Mouse (Mus musculus) heart, postnatal 36 days (tissue): ENCODE data around the gene Csf2ra. TPM values are rescaled to one million over a fixed set of nuclear protein-coding genes. Genes with fewer than 3 reads are reported as not detected.
"Not testable (repeated sequence)": the region's sequence is repeated elsewhere in the genome, so short reads cannot be mapped to it uniquely, and the experiment has no call there.

Source experiments
- DNase-seq, 2 experiments: peaks; one replicate each; pipeline ENCODE4 v3.0.0; 2021 to 2022
- intact Hi-C: fragments of 180-260 bp; cut with DNase I; formaldehyde crosslinking; loops from one replicate; pipeline ENCODE4 v1.15.1; 2025
- total RNA-seq, 2 experiments: library from RNA; stranded (reverse); gene quantifications; 2 replicates each; pipeline ENCODE4 v1.2.3; 2021

Csf2ra gene
- total RNA-seq, 2 experiments from 2014 or later, result 6.7 to 8.1 TPM

DNA sequence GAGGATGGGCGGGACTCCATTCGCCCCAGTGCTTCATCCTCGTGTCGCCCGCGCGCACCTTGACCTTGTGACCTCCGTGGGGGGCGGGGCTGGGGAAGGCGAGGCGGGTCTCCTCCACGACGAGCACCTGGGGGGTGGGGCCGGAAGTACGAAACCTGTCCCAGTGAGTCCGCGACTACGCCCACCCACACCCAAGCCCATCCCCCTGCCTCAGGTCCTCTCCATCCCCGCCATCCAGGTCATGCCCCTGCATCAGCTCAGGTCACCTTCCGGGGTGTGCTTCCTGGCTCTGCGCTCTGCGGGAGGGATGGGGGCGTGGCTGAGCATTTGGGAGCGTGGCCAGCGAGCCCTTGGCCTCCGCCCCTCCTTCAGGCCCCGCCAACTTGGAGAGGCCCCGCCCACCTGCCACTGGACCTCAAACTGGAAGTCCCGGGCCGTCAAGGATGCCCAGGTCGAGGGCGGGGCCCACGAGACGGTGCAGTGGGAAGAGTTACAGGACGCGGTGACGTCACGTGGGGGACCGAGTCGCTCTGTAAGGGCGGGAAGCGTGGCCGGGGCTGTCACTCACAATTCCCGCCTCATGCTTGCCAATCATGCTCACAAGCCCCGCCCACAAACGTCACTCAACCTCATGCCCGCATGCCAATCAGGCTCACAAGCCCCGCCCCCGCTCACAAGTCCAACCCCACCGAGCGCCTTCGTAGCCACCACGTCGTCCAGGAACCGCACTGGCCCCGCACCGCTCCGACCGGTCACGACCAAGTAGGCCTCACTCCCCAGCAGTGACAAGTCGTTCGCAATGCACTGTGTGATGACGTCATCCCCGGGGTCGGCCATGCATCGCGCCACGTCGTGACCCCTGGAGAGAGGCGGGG lies 2.5 kb downstream of the Csf2ra start:
- intact Hi-C loops, result no loop called here
- DNase-seq, result peak in 1 of 2 experiments; percentile 22

DNA sequence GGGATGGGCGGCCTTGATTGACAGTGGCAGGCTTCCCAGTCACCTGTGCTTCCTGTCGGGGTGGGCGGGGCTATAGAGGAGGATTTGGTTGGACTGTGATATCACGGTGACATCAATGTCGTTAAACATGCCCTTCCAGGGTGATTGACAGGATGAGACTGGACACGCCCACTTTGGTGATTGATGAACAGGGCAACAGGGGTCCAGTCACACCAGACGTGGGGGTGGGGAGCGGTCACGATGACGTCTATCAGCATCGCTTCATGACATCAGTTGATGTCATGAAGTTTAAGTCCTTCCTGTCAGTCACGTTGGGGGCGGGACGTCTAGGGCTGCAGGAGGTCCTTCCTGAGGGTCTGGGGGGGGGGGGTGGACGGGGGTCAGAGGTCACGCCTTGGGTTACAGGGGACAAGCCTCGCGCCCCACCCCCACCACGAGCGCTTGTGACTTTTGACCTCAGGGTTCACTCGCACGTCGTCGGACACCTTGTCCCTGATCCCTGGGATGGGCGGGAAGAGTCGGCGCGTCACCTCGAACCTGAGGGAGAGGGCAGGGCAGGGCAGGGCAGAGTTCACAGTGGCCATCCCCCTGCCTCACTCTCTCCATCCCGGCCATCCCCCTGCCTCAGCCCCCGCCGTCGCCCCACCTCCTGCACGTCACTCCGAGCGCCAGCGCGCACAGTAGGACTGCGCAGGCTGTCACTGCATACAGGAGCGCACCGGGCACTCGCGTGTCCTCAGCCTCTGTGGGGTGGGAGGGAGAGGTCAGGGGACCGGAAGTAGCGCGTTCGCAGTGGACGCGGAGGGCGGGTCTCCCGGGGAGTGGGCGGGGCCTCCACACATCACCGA lies 3.3 kb downstream of the Csf2ra start:
- intact Hi-C loops, result no loop called here

GRCm38 (mm10) chr19:61223706-61224328 lies 4.4 kb downstream of the Csf2ra start:
- DNase-seq, result no peak
- intact Hi-C loops, result no loop called here

More for the DNA sequence above, 3.3 kb downstream of the Csf2ra start:
- DNase-seq, result no peak

GRCm38 (mm10) chr19:61207506-61207905 lies 20.7 kb downstream of the Csf2ra start:
- intact Hi-C loops, DNase-seq: not testable (repeated sequence)

- intact Hi-C loops, result loop anchor here (2.0 to 5.0 kb wide), 2 partner anchors 67 to 318 kb away; no protein-coding TSS in a partner anchor
- peak; percentile 42 to 53 for DNase-seq
These were observed 28.4 kb downstream of the Csf2ra start for GRCm38 (mm10) chr19:61199836-61200235.

- intact Hi-C loops, result loop anchor here (2.0 to 5.0 kb wide), 2 partner anchors 67 to 317 kb away; no protein-coding TSS in a partner anchor
- peak; percentile 88 to 89 for DNase-seq
These were observed 28.9 kb downstream of the Csf2ra start for GRCm38 (mm10) chr19:61199316-61199715.

DNA sequence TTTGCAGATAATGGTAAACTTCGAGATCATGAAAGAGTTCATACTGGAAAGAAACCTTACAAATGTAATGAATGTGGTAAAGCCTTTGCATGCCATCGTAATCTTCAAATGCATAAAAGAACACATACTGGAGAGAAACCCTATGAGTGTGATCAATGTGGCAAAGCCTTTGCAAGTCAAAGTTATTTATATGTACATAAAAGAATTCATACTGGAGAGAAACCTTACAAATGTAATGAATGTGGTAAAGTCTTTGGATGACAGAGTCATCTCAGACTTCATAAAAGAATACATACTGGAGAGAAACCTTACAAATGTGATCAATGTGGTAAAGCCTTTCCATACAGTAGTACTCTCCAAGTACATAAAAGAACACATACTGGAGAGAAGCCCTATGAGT lies 44.6 kb downstream of the Csf2ra start, which contains the start of gene Gm6020:
Gene Gm6020 (plus strand): TSS at position 301 of the 400 bp plus-strand sequence.
- intact Hi-C loops, DNase-seq: not testable (repeated sequence)

DNA sequence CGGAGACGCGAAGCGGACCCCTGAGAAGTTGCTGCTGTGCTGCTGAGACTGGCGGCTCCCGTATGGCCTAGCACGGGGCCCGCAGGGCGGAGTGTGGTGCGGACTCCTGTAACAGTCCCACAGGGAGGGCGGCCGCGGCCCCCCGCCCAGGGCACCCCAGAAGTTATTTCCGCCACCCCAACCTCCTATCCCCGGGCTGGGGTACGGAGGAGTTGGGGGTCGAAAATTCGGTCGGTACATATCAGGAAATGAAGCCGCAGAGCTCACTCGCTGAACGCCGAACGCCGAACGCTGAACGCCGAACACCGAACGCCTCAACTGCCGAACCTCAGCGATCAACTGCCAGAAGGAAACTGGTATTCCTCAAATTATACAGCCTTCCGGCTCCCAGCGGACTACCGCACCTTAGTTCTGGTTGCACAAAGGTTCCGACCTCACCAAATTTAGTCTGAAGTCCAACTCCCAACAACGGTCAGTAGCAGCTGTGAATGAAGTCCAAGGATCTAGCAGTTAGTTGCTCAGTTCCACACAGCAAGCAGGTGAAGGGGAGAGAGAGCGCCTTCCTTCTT lies 52.4 kb downstream of the Csf2ra start, which contains the start of gene Gm7102:
Gene Gm7102 (minus strand): TSS at position 554 of the 569 bp plus-strand sequence.
- intact Hi-C loops, result no loop called here
- no peak for DNase-seq

Other genes starting within 250 kb of the Csf2ra start
- 1 to 10 TPM; 7.6 to 9.5 TPM for gene Zfp950, start 87.6 kb downstream of the Csf2ra start, total RNA-seq
- gene Gm7102, start 52.1 kb downstream of the Csf2ra start, total RNA-seq, result not detected
- not detected for gene Gm6020, start 44.5 kb downstream of the Csf2ra start, total RNA-seq
- gene Gm21060, start 68.6 kb upstream of the Csf2ra start, total RNA-seq, result not detected